11 mouse cellular contexts compared by ENCODE assay signal in genomic region chr19:41952287-41952686, GRCm38 (mm10). TPM values are rescaled to one million over a fixed set of nuclear protein-coding genes. Genes with fewer than 3 reads are reported as not detected.
DNase-seq lines count a peak whose midpoint lies in the region; ATAC-seq and TF ChIP-seq lines count a peak whose summit lies in the region.
"Had no signal": no experiment of that assay in that cellular context is flagged by ENCODE, and none has a peak within 500 bp of the region (broad histone marks: within the 10 kb centered on the region; RNA-seq: fewer than 3 reads in every experiment).

No protein-coding gene starts in this region.

- no peak for TF ChIP-seq EP300 in heart, postnatal 0 days (IDR thresholded peaks at IDR 0.05; ENCODE audit: low read depth)

- ATAC-seq in heart, postnatal 0 days (ENCODE audit: insufficient read depth, low read depth), result no peak; the same call in 1 of the 2 replicates
- ATAC-seq in midbrain, embryonic 14.5 days (ENCODE audit: low FRiP score, low TSS enrichment), result no peak
- no peak for ATAC-seq in midbrain, embryonic 15.5 days (replicated peaks)

- H3K27me3 ChIP-seq in heart, postnatal 0 days (ENCODE audit: control insufficient read depth, insufficient read depth, low read length), result no peaks in the 10 kb centered on the region
- no peaks in the 10 kb centered on the region for H3K27me3 ChIP-seq in midbrain, embryonic 14.5 days (ENCODE audit: control insufficient read depth, insufficient read depth, low read length)
- H3K27me3 ChIP-seq in midbrain, embryonic 15.5 days (replicated peaks), result no peaks in the 10 kb centered on the region
- no peaks in the 10 kb centered on the region for H3K27me3 ChIP-seq in myocyte (ENCODE audit: control insufficient read depth, insufficient read depth, insufficient read length)
- H3K27me3 ChIP-seq: embryonic facial prominence, embryonic 13.5 days; lung, embryonic 15.5 days had no signal

- H3K4me3 ChIP-seq in heart, postnatal 0 days (ENCODE audit: low read depth, low read length), result no peak overlapping the region
- no peak overlapping the region for H3K4me3 ChIP-seq in midbrain, embryonic 14.5 days (replicated peaks; ENCODE audit: low read depth, low read length)
- H3K4me3 ChIP-seq in midbrain, embryonic 15.5 days, result no peak overlapping the region
- H3K4me3 ChIP-seq in myocyte, result no peak overlapping the region
- H3K4me3 ChIP-seq: embryonic facial prominence, embryonic 13.5 days; lung, embryonic 15.5 days had no signal

- no peaks in the 10 kb centered on the region for H3K9me3 ChIP-seq in heart, postnatal 0 days (replicated peaks; ENCODE audit: control insufficient read depth, low read length)
- no peaks in the 10 kb centered on the region for H3K9me3 ChIP-seq in midbrain, embryonic 14.5 days (ENCODE audit: control insufficient read depth, low read length)
- H3K9me3 ChIP-seq in midbrain, embryonic 15.5 days, result no peaks in the 10 kb centered on the region
- H3K9me3 ChIP-seq: embryonic facial prominence, embryonic 13.5 days; lung, embryonic 15.5 days had no signal

- no peak for TF ChIP-seq POLR2A in myocyte (IDR thresholded peaks at IDR 0.05; ENCODE audit: insufficient read length, low read depth)

- DNase-seq in heart, postnatal 0 days (ENCODE audit: low spot score), result peak; percentile 7
- DNase-seq in heart, postnatal 36 days, result no peak
- peak; percentile 44 for DNase-seq in midbrain, embryonic 14.5 days
- peak; percentile 40 for DNase-seq in R1 (ENCODE audit: low read depth, low spot score)
- DNase-seq in neural tube, embryonic 10.5 days (ENCODE audit: extremely low spot score, low spot score), result no peak
- DNase-seq in urinary bladder, postnatal 25 days (ENCODE audit: low spot score), result no peak
- DNase-seq: gastrocnemius, postnatal 36 days had no signal

- TF ChIP-seq CTCF in heart, postnatal 0 days (IDR thresholded peaks at IDR 0.05; ENCODE audit: low read depth), result peak; percentile 49

- no peaks in the 10 kb centered on the region for H3K4me1 ChIP-seq in heart, postnatal 0 days (ENCODE audit: control insufficient read depth, insufficient read depth)
- H3K4me1 ChIP-seq in midbrain, embryonic 14.5 days (ENCODE audit: control insufficient read depth, insufficient read depth, low read length), result no peaks in the 10 kb centered on the region
- H3K4me1 ChIP-seq in midbrain, embryonic 15.5 days, result no peaks in the 10 kb centered on the region
- H3K4me1 ChIP-seq: embryonic facial prominence, embryonic 13.5 days; lung, embryonic 15.5 days had no signal

- H3ac ChIP-seq in myocyte (ENCODE audit: control insufficient read depth, insufficient read length), result no peak overlapping the region

- H3K36me3 ChIP-seq in heart, postnatal 0 days (replicated peaks; ENCODE audit: control insufficient read depth, insufficient read depth, low read length), result peaks cover 95% of the 10 kb centered on the region
- H3K36me3 ChIP-seq in midbrain, embryonic 14.5 days (ENCODE audit: control insufficient read depth, insufficient read depth, low read length), result peaks cover 93% of the 10 kb centered on the region
- H3K36me3 ChIP-seq in midbrain, embryonic 15.5 days (replicated peaks), result peaks cover 59% of the 10 kb centered on the region
- H3K36me3 ChIP-seq in myocyte (ENCODE audit: control insufficient read depth, insufficient read depth), result peaks cover 65% of the 10 kb centered on the region

- H3K9ac ChIP-seq in heart, postnatal 0 days (replicated peaks; ENCODE audit: low read depth, low read length), result no peak overlapping the region
- H3K9ac ChIP-seq in midbrain, embryonic 14.5 days (replicated peaks; ENCODE audit: low read length), result no peak overlapping the region
- H3K9ac ChIP-seq in midbrain, embryonic 15.5 days, result no peak overlapping the region
- H3K9ac ChIP-seq: embryonic facial prominence, embryonic 13.5 days; lung, embryonic 15.5 days had no signal

- no peaks in the 10 kb centered on the region for H3K79me2 ChIP-seq in myocyte (ENCODE audit: control insufficient read depth, insufficient read depth)

- no peak overlapping the region for H3K27ac ChIP-seq in heart, postnatal 0 days (ENCODE audit: low read depth)
- H3K27ac ChIP-seq in midbrain, embryonic 14.5 days (replicated peaks; ENCODE audit: low read depth, low read length), result no peak overlapping the region
- no peak overlapping the region for H3K27ac ChIP-seq in midbrain, embryonic 15.5 days
- H3K27ac ChIP-seq: embryonic facial prominence, embryonic 13.5 days; lung, embryonic 15.5 days had no signal

- no peak overlapping the region for H3K4me2 ChIP-seq in heart, postnatal 0 days (ENCODE audit: low read depth, low read length)
- no peak overlapping the region for H3K4me2 ChIP-seq in midbrain, embryonic 14.5 days (ENCODE audit: low read length)
- H3K4me2 ChIP-seq in midbrain, embryonic 15.5 days, result no peak overlapping the region
- H3K4me2 ChIP-seq in myocyte (ENCODE audit: low read depth), result no peak overlapping the region
- H3K4me2 ChIP-seq: embryonic facial prominence, embryonic 13.5 days; lung, embryonic 15.5 days had no signal

- intact Hi-C loops in heart, postnatal 36 days (cut with DNase I), result no loop called here

- 69% methylated on average over 4 of the region's 4 CpGs for WGBS in heart, postnatal 0 days
- 84% methylated on average over 4 of the region's 4 CpGs for WGBS in midbrain, embryonic 14.5 days
- WGBS in midbrain, embryonic 15.5 days, result 85% methylated on average over 4 of the region's 4 CpGs

TF ChIP-seq in myocyte, 11 proteins besides CTCF, POLR2A, EP300 and RAD21:
- peak in 2 of 3 experiments; percentile 54 to 73 for TF ChIP-seq MYOG (IDR thresholded peaks at IDR 0.05; ENCODE audit: control insufficient read depth in 1 of 3, insufficient read depth in 1 of 3, insufficient read length in 2 of 3, low read depth in 2 of 3)
- TF ChIP-seq MYOD1 (IDR thresholded peaks at IDR 0.05; ENCODE audit: control insufficient read depth in 1 of 3, insufficient read length in 2 of 3, low read depth in 2 of 3), result peak; percentile 40 to 81 (median 81)
- TF ChIP-seq SRF (IDR thresholded peaks at IDR 0.05; ENCODE audit: control insufficient read depth, insufficient read length, low read depth), result no peak
- TF ChIP-seq TCF3 (IDR thresholded peaks at IDR 0.05; ENCODE audit: insufficient read length, low read depth), result no peak

RNA-seq across cellular contexts. Expression of gene Zdhhc16, which starts 19.0 kb away (rescaled TPM):
- total RNA-seq in heart, postnatal 0 days (2014; rRNA removed; ENCODE audit: low replicate concordance), result 44.3 and 53.2 TPM in 2 replicates
- polyA plus RNA-seq in heart, postnatal 0 days (2015; fragmentation: Nextera tagmentation; extraction: Ambion mirVana), result 37.3 and 38.3 TPM in 2 replicates
- total RNA-seq in heart, postnatal 36 days (2021), result 10 to 100 TPM; 16.2 to 17.4 TPM
- polyA plus RNA-seq in midbrain, embryonic 14.5 days (2014; fragmentation: Nextera tagmentation; extraction: Ambion mirVana), result 72.3 and 72.8 TPM in 2 replicates
- polyA plus RNA-seq in midbrain, embryonic 15.5 days (2015; fragmentation: Nextera tagmentation; extraction: Ambion mirVana), result 88.0 and 91.9 TPM in 2 replicates
- 124 TPM for polyA plus RNA-seq in myocyte (2012; fragmentation: generic; extraction: Trizol)

RNA-seq across cellular contexts. Expression of gene Exosc1, which starts 19.1 kb away (rescaled TPM):
- 1.7 and 14.9 TPM in 2 replicates for total RNA-seq in heart, postnatal 0 days (2014; rRNA removed; ENCODE audit: low replicate concordance)
- 32.1 and 32.6 TPM in 2 replicates for polyA plus RNA-seq in heart, postnatal 0 days (2015; fragmentation: Nextera tagmentation; extraction: Ambion mirVana)
- 10 to 100 TPM; 12.9 to 14.0 TPM for total RNA-seq in heart, postnatal 36 days (2021)
- polyA plus RNA-seq in midbrain, embryonic 14.5 days (2014; fragmentation: Nextera tagmentation; extraction: Ambion mirVana), result 56.4 and 57.4 TPM in 2 replicates
- 53.1 and 61.1 TPM in 2 replicates for polyA plus RNA-seq in midbrain, embryonic 15.5 days (2015; fragmentation: Nextera tagmentation; extraction: Ambion mirVana)
- 49.4 TPM for polyA plus RNA-seq in myocyte (2012; fragmentation: generic; extraction: Trizol)

RNA-seq across cellular contexts. Expression of gene Mms19, which starts 28.7 kb away (rescaled TPM):
- total RNA-seq in heart, postnatal 0 days (2014; rRNA removed; ENCODE audit: low replicate concordance), result 34.9 and 39.3 TPM in 2 replicates
- polyA plus RNA-seq in heart, postnatal 0 days (2015; fragmentation: Nextera tagmentation; extraction: Ambion mirVana), result 11.5 and 13.1 TPM in 2 replicates
- total RNA-seq in heart, postnatal 36 days (2021), result 10 to 100 TPM; 17.3 to 18.0 TPM
- 28.1 and 30.4 TPM in 2 replicates for polyA plus RNA-seq in midbrain, embryonic 14.5 days (2014; fragmentation: Nextera tagmentation; extraction: Ambion mirVana)
- 34.9 and 37.5 TPM in 2 replicates for polyA plus RNA-seq in midbrain, embryonic 15.5 days (2015; fragmentation: Nextera tagmentation; extraction: Ambion mirVana)
- polyA plus RNA-seq in myocyte (2012; fragmentation: generic; extraction: Trizol), result 34.2 TPM

RNA-seq across cellular contexts. Expression of gene Ubtd1, which starts 29.3 kb away (rescaled TPM):
- 29.6 and 38.7 TPM in 2 replicates for total RNA-seq in heart, postnatal 0 days (2014; rRNA removed; ENCODE audit: low replicate concordance)
- polyA plus RNA-seq in heart, postnatal 0 days (2015; fragmentation: Nextera tagmentation; extraction: Ambion mirVana), result 21.9 and 24.8 TPM in 2 replicates
- 10 to 100 TPM; 19.6 to 21.2 TPM for total RNA-seq in heart, postnatal 36 days (2021)
- 6.3 and 6.9 TPM in 2 replicates for polyA plus RNA-seq in midbrain, embryonic 14.5 days (2014; fragmentation: Nextera tagmentation; extraction: Ambion mirVana)
- polyA plus RNA-seq in midbrain, embryonic 15.5 days (2015; fragmentation: Nextera tagmentation; extraction: Ambion mirVana), result 10.0 and 13.6 TPM in 2 replicates
- polyA plus RNA-seq in myocyte (2012; fragmentation: generic; extraction: Trizol), result 141 TPM

RNA-seq across cellular contexts. Expression of gene Pgam1, which starts 40.6 kb away (rescaled TPM):
- 290 and 335 TPM in 2 replicates for total RNA-seq in heart, postnatal 0 days (2014; rRNA removed; ENCODE audit: low replicate concordance)
- 196 and 199 TPM in 2 replicates for polyA plus RNA-seq in heart, postnatal 0 days (2015; fragmentation: Nextera tagmentation; extraction: Ambion mirVana)
- 10 to 100 TPM; 91.8 to 93.2 TPM for total RNA-seq in heart, postnatal 36 days (2021)
- polyA plus RNA-seq in midbrain, embryonic 14.5 days (2014; fragmentation: Nextera tagmentation; extraction: Ambion mirVana), result 451 and 465 TPM in 2 replicates
- polyA plus RNA-seq in midbrain, embryonic 15.5 days (2015; fragmentation: Nextera tagmentation; extraction: Ambion mirVana), result 484 and 515 TPM in 2 replicates
- 552 TPM for polyA plus RNA-seq in myocyte (2012; fragmentation: generic; extraction: Trizol)

Comparison
In these comparisons a context has a peak if more than half of its experiments do, and no peak if none do; other contexts are left out.
1. DNase-seq: peak in heart, postnatal 0 days (single experiment), midbrain, embryonic 14.5 days (single experiment) and R1 (single experiment); none in heart, postnatal 36 days (0 of 2), neural tube, embryonic 10.5 days (single experiment) and urinary bladder, postnatal 25 days (single experiment).